Mouse (Mus musculus) hematopoietic stem cell, adult 5-6 weeks (primary cell): ENCODE data around the gene Lyl1. TPM values are rescaled to one million over a fixed set of nuclear protein-coding genes. Genes with fewer than 3 reads are reported as not detected.

ENCODE experiments used
- ATAC-seq, 2 experiments: fragments of 125-278 bp in 1 of 2; replicated peaks in 1 of 2; 2 replicates each; pipeline ENCODE4 v1.8.0; 2016 to 2017; ENCODE audit warnings: inconsistent platforms in 2 of 2, mild to moderate bottlenecking in 2 of 2, moderate number of reproducible peaks in 2 of 2, low read depth in 1 of 2, moderate TSS enrichment in 1 of 2; ENCODE audit not compliant: low FRiP score in 2 of 2, poor library complexity in 2 of 2, severe bottlenecking in 2 of 2, insufficient read depth in 1 of 2, low TSS enrichment in 1 of 2
- total RNA-seq: library from RNA; stranded (forward); fragments of 172-1452, 232-1000 nt; gene quantifications from 2 replicates; pipeline ENCODE4 v1.2.3, GENCODE M21; 2017

The Lyl1 gene
- total RNA-seq, result 41.8 and 54.7 TPM in 2 replicates

DNA sequence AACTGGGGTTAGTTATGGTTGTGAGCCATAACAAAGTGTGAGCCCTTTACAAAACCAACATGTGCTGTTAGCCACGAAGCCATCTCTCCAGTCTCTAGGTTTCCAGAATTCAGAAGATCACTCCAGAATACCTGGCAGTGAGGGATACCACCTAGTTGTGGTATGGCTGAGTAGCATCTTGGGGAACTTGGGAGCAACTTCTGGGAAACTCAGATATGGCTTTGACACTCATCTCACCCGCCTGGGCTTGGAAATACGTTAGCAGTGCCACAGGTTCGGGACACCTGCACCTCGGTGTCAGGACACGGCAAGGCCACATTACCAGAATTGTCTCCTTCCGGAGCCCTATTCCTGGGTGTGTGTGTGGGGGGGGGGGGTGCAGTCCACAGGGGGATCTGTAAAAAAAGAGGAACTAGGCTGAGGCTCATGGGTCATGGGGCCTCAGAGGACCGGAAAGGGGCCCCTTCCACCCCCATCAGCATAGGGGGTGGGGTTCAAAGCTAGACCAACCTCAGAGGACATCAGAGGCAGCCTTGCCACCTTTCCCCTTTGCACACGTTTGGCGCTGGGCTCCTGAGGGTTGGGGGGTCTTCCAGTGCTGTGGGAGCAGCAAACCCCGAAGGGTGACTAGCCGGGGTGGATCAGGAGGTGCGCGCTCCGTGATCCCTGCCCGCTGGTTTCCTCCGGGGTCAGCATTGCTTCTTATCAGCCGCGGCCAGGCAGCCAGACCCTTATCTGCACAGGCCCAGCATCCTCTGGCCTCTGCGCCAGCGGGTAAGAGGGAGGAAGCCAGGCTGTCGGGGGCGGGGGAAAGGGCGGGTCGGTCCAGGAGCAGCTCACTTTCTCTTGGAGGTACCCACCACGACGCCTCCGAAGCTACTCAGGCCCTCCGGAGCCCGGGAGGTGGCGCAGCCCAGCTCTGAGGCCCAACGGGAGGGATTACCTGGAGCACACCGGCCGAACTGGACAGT lies at the start of gene Lyl1:
Lyl1 (plus strand) TSS at position 517 of the 971 bp plus-strand sequence.
- ATAC-seq, result peak; percentile 50 to 59

DNA sequence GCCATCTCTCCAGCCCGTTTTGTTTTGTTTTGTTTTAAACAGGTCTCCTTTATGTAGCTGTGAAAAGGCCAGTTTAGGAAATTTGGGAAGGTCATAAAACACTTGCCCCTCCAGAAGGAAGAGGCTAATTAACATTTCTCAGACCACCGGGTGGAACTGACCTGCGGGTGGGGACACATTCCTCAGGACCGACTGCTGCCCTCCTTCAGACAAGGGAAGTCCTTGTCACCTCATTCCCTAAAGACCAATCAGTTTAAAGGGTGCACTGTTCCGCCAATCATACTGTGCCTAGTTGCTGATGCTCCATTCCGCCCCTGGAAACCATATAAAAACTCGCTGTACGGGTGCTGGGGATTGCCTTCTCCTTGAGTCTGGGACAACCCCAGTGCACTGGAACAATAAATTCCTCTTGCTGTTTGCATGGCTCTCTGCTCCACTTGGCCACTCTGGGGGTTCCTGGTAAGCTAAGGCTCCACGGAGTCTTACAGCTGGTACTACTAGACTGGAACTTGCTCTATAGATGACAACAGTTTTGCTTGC lies 48.1 kb upstream of the Lyl1 start:
- no peak for ATAC-seq

DNA sequence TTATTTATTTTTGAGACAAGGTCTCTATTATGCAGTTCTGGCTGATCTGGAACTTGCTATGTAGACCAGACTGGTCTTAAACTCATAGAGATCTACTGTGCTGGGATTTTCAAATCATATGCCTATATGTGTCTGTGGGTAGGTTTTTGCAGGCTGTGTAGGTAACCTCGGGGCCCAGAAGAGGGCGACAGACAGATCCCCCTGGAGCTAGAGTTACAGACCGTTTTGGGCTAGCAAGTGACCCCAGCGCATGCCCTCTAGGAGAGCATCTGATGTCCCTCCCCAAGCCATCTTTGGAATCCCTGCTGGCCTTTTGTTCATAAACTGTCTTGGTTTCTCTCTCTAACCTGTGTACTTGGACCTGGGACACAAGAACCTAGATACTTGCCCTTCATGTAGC lies 46.7 kb upstream of the Lyl1 start:
- ATAC-seq, result no peak

DNA sequence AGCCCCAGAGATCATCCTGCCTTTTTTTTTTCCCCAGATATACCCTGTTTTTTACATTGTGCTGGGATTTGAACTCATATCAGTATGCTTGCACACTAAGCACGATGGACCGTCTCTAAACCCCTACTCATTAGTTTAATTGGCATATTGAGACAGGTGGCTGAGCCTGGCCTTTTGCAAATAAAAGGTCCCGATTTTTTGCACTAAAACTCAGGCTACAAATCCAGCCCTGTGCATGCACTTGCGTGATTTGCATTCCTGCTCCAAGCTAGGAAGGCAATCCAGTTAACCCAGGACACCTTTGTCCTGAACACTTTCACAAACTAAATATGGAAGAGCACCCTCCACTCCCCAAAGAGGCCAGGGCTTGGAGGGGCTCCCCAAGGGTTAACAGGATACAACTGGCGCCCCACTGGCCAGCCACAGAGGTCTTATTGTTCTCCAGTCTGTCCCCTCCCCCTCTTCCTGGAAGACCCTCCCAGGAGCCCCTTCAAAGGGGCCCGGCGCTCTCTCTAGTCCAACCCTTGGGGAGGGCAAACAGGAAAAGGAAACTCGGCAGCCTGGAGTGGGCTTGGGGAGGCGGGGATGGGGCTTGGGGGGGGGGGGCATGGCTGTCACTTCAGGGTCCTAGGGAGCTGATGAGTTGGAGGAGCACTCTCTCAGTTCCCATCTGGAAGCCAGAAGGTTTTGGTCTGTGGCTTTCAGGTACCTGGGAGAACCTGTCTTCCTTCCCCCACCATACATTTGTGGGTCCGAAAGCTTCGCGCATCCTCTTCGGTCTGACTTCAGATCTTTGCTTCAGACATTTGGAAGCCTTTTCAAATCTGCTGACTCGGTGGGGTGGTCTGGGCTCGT lies 45.7 kb upstream of the Lyl1 start:
- ATAC-seq, result no peak

DNA sequence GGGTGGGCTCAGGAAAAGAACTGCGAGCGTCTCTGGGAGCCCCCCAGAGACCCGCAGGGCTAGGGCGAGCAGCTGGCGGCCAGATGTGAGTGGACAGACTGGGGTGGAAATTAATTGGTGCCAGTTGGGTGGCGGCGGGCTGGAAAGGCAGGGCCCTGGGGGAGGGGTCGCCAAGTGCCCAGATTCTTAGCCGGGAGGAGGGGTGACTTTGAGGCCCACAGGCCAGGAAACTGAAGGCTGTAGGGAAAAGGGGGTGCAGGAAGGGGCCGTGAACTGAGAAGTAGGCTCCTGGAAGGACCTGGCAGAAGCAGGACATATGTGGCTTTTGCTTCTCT lies 45.1 kb upstream of the Lyl1 start:
- no peak for ATAC-seq

DNA sequence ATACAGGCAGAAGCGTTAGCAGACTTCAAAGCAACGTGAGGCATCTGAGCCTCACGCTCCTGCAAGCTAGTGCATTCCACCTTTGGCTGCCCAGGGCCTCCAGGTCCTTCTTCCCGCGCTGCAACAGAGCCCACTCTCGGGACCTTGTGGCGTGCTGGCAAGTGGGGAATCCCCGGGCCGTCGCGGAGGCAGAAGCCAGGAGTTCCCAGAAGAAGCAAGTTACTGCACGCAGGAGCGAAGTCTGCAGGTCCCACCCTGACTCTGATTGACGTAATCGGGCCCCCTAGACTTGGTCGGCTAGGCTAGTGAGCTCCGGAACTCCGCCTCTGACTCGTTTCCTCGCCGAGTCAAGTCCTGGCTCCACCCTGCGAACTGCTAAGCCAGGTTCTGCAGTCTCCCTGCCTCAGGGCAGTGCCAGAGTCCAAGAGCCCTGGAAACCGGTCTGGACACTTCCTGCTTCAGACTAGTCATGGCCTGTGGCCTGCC lies 44.6 kb upstream of the Lyl1 start:
- ATAC-seq, result peak; percentile 68 to 70

DNA sequence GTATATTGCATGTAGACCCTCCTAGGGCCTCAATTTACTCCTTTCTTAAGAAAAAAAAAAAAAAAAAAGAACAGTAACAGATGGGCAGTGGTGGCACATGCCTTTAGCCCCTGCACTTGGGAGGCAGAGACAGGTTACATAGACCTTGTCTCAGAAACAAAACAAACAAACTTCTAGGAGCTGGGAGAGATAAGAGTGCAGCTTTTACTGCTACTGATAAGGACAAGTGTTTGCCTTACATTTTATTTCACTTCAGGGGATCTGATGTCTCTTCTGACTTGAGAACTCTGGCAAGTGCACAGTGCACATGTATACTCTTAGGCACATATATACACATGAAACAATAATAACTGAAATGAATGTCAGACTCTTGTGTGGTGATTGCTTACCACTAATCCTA lies 44.1 kb upstream of the Lyl1 start:
- ATAC-seq, result no peak

DNA sequence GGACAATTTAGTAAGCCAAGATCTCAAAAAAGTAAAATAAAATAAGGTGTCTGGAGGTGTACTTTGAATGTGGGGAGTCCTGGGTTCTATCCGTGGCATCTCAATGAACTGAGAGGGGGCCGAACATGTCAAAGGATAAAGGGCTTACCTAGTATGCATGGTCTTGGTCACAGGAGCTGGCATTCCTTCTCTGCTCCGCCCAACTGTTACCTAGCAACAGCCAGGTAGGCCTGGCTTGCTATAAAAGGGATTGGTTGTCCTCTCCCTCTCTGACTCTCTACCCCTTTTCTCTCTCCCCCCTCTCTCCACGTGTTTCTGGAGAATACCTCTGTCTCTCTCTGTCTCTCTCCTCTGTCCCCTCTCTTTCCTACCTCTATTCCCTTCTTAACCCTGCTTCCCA lies 43.6 kb upstream of the Lyl1 start:
- no peak for ATAC-seq

DNA sequence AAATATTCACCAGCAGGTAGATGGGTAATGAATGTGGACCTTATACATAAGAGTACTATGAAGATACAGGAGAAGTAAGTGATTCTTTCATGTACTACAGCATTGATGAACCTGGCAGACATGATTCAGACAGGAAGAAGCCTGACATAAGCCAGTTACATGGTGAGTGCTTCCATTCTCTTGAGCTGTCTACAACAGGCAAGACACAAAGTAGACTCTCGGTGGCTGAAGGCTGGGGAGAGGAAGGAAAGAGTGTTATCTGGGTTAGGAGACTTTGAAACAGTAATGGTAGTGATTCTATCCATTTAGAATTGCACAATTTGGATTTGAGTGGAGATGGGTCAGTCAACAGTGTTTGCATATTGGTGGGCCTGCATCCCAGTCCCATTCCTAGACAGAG lies 42.3 kb upstream of the Lyl1 start:
- no peak for ATAC-seq

DNA sequence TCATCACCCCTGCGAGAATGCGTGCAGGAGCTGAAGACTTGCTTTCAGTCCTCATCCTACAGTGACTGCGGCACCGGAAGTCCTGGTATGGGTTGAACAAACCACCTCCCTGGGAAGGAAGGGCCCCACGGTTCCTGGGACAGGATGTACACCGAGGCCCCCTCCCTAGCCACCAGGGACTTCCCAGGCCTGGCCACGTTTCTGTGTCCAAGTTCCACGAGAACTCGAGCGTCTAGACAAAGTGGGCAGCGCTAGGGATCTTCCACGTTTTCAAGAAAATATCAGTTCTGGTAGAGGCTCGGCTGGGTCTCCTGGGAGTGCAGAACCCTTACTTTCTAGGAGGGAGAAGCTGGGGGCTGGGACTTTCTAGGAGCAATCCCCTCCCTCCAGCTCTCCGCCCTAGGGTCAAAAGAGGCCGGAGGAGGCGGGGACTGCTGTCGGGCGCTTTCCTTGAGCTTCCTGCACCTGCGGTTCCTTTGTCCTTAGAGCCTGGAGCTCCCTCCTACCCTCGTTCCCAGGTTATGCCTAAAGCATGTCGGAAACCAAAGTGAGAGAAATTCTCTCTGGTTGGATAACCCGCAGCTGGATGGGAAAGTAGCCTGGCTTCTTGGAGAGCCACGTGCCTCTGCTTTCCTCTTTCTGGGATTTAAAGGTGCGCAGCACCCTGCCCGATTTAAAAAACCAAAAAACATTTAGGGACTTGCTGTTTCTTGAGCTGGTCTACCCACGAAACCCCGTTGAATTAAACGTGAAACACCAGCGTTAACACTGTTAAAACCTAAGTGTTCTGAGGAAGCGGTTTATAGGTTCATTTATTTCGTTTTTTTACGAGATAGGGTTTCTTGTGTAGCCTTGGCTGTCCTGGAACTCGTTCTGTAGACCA lies 41.1 kb upstream of the Lyl1 start:
- peak in 1 of 2 experiments; percentile 3; a peak in 2 of 4 replicates for ATAC-seq

DNA sequence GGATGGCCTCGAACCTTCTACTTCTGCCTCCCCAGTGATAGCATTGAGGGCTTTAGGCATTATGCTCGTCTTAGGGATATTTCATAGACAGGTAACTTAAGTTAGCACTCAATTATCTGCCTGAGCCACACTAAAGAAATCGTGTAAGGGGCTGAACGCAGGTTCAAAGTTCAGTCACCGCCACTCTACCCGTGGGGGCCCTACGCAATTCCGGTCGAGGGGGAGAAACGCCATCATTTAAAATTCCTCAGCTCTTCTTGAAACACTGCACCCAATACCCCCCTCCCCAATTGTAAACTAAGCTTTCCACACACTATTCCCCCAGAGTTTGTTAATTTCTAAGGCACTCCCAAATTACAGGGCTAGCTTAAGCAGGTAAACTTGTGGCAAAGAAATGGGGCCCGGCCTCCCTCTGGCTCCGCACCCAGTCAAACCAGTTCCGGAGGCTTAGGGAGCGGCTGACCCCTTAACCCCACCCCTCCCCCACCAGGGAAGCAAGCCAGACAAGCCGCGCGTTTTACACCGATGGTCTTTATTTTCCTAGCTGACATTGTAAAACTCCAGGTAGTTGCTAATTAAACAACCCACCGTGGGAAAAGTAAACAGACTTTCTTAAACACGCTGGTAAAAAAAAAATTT lies 40.3 kb upstream of the Lyl1 start:
- no peak for ATAC-seq

DNA sequence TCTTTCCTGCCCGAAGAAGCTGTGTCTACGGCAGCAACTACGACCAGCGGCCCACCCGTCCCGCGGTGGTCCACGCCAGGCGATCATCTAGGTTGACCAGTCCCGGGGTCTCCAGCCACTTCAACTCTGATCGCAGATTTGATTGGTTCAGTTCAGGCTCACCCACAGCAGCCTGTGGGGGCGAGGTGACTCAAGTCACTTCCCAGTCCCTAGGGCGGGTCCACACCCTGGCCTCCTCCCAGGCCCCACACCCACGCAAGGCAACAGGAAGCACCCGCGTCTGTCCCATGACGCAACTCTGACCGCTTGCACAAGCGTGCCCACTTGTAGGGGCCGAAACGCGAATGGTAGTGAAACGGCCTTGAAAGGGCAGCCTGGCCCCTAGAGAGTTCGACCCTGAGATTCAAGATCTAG lies 39.8 kb upstream of the Lyl1 start:
- ATAC-seq, result peak; percentile 14 to 15

DNA sequence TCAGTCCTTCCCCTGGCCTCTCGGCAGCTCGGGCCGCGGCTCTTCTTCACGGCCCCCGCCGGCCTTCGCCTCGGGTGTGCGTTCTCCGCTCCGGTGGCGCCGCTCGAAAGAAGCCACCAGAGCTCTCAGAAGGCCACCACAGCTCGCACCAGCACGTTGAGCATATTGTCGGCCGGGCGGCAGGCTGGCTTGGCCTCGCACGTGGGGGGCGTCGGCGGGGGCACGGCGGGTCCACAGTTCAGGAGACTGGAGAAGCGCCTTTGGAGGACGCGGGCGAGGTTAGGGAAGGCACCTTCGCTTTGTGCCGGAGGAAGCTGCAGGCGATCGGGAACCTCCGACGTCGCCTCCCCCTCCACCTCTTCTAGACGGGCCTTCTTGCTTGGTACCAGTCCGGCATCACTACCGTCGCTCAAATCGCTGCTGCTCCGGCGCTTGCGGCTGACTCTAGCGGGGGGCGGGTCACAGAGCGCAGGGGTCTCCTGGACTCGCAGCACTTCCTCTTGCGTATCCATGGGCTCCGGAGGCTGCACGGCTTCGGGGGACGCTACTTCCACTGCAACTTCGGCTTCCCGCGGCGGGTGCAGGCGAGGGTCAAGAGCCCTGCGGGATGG lies 39.2 kb upstream of the Lyl1 start:
- no peak; a peak in 1 of 4 replicates for ATAC-seq

DNA sequence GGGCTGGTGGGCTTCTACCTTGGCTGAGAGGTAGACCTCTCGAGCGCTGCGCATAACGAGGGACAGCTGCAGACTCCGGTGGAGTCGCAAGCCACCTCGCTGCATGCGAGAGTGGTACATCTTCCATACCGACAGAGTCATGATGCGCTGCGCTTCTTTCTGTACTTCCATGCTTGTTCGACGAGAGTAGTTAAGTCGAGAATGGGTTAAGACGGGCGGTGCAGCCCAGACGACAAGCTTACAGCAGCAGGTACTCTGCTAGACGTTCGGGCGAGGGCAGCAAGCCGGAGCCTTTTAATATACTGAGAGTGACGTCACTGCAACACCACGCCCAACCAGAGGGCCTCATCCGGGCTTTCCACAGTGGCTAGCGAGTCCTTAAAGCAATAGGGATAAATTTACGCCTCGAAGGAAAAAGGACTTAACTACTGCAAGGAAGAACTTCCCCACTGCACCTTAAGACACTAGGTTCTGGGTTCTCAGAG lies 38.6 kb upstream of the Lyl1 start, which contains the start of gene Ier2:
Ier2 (minus strand) TSS at position 272 of the 485 bp plus-strand sequence.
- ATAC-seq, result peak; percentile 43 to 63

DNA sequence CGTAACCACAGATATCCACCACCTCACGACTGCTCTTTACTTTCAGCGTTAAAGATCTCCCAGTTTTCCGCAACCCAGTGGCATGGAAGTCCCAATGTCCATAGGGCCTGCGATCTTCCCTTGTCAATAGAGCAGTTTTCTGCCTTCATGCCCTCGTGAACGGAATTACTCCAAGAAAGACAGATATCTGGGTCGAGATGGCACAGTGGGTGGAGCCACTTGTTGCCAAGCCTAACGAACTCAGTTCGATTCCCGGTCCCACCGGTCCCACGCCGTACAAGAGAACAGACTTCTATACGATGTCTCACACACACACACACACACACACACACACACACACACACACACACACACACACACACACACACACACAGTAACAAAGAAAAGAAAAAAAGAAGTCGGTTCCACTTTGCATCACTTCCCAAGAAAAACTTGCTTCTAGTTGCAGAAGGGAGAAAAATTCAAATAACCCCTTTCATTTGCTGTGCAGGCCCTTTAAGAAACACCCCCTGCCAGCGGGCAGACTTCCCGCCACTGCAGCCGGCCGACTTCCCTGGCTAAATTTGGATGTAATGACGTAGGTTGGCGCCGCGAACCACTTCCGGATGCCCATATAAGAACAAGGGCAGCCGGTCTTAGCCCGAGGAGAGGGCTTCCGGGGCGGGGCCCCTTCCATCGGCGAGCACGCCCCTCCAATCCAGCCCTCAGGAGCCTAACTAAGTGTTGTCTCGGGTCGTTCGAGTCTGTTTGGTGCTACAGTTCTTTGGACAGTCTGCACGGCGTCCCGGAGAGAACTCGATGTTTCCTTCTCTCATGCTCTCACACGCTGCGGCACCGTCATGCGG lies 37.6 kb upstream of the Lyl1 start:
- peak; percentile 35 to 46 for ATAC-seq
